Comparison of ENCODE assay signal across 19 mouse cellular contexts in genomic region chr6:99734666-99735065, GRCm38 (mm10). TPM values are rescaled to one million over a fixed set of nuclear protein-coding genes. Genes with fewer than 3 reads are reported as not detected.
A peak's percentile ranks its signal among the peaks of the same experiment; 100 is the strongest.
DNase-seq lines count a peak whose midpoint lies in the region.
"Had no signal": no experiment of that assay in that cellular context is flagged by ENCODE, and none has a peak within 500 bp of the region (broad histone marks: within the 10 kb centered on the region; RNA-seq: fewer than 3 reads in every experiment).

No protein-coding gene starts in this region.

- WGBS in heart, embryonic 10.5 days: 75% methylated on average over 5 of the region's 5 CpGs

- H3K4me1 ChIP-seq in heart, embryonic 10.5 days: no peaks in the 10 kb centered on the region
- H3K4me1 ChIP-seq: forebrain, embryonic 12.5 days; neural tube, embryonic 12.5 days had no signal

- intact Hi-C loops in heart, postnatal 25 days (cut with DNase I): no loop called here

- no peak overlapping the region for H3K4me3 ChIP-seq in heart, embryonic 10.5 days
- H3K4me3 ChIP-seq: forebrain, embryonic 12.5 days; megakaryocyte, embryonic 14.5 days; neural tube, embryonic 12.5 days had no signal

- H3K27me3 ChIP-seq in heart, embryonic 10.5 days (ENCODE audit: insufficient read depth, poor library complexity, severe bottlenecking): peaks cover 18% of the 10 kb centered on the region

- no peaks in the 10 kb centered on the region for H3K36me3 ChIP-seq in heart, embryonic 10.5 days
- H3K36me3 ChIP-seq: forebrain, embryonic 12.5 days; neural tube, embryonic 12.5 days had no signal

- DNase-seq in heart, adult 18-20 months: peak; percentile 34 to 70
- no peak for DNase-seq in heart, postnatal 25 days (ENCODE audit: low spot score)
- peak; percentile 31 for DNase-seq in 3134 (ENCODE audit: extremely low read depth, insufficient read length, low spot score)
- peak; percentile 24 to 37 for DNase-seq in adrenal gland, adult 18-20 months (ENCODE audit: low spot score in 2 of 2)
- peak; percentile 61 for DNase-seq in heart, embryonic 10.5 days (ENCODE audit: low spot score)
- no peak for DNase-seq in left cerebral cortex, adult 9 months (ENCODE audit: low spot score in 2 of 2)
- no peak for DNase-seq in spleen, adult 18-20 months
- DNase-seq in ovary, postnatal 10 days (ENCODE audit: low spot score): no peak
- DNase-seq: cerebellum, adult 2 months; embryo, embryonic 11 days; lung, postnatal 10 days; right cerebral cortex, postnatal 4 days had no signal

- H3K27ac ChIP-seq in heart, embryonic 10.5 days: no peak overlapping the region
- H3K27ac ChIP-seq: forebrain, embryonic 12.5 days; neural tube, embryonic 12.5 days had no signal

- no peaks in the 10 kb centered on the region for H3K9me3 ChIP-seq in heart, embryonic 10.5 days
- H3K9me3 ChIP-seq: forebrain, embryonic 12.5 days; megakaryocyte, embryonic 14.5 days; neural tube, embryonic 12.5 days had no signal

RNA-seq across cellular contexts. Expression of gene Prok2, which starts 8.5 kb away (rescaled TPM):
- total RNA-seq in heart, adult 18-20 months (2021): not detected
- total RNA-seq in heart, postnatal 25 days (2021): not detected
- total RNA-seq in adrenal gland, adult 18-20 months (2021): not detected
- polyA plus RNA-seq in heart, embryonic 10.5 days (2016; fragmentation: Nextera tagmentation; extraction: Ambion mirVana): 0.11 TPM in 1 of 2 replicates, not detected in the other
- total RNA-seq: ES-E14 had no signal
- polyA plus RNA-seq: cerebellum, adult 2 months; hindbrain, embryonic 11.5 days; intestine, embryonic 14.5 days; liver, embryonic 11.5 days; neural tube, embryonic 12.5 days had no signal

RNA-seq across cellular contexts. Expression of gene Gpr27, which starts 42.2 kb away (rescaled TPM):
- total RNA-seq in heart, adult 18-20 months (2021): 1 to 10 TPM; 9.2 to 10.0 TPM
- total RNA-seq in heart, postnatal 25 days (2021): 1 to 10 TPM; 3.9 to 4.4 TPM
- total RNA-seq in adrenal gland, adult 18-20 months (2021): 1 to 10 TPM; 3.0 to 3.5 TPM
- polyA plus RNA-seq in heart, embryonic 10.5 days (2016; fragmentation: Nextera tagmentation; extraction: Ambion mirVana): 0.68 and 0.92 TPM in 2 replicates

Comparison
In these comparisons a context has a peak if more than half of its experiments do, and no peak if none do; other contexts are left out.
1. DNase-seq: peak in heart, adult 18-20 months (2 of 2), 3134 (single experiment), adrenal gland, adult 18-20 months (2 of 2) and heart, embryonic 10.5 days (single experiment); none in heart, postnatal 25 days (single experiment), left cerebral cortex, adult 9 months (0 of 2), spleen, adult 18-20 months (0 of 2) and ovary, postnatal 10 days (single experiment).